Mouse (Mus musculus): ENCODE measurements around the gene Adamts2.

Gene Adamts2

DNA sequence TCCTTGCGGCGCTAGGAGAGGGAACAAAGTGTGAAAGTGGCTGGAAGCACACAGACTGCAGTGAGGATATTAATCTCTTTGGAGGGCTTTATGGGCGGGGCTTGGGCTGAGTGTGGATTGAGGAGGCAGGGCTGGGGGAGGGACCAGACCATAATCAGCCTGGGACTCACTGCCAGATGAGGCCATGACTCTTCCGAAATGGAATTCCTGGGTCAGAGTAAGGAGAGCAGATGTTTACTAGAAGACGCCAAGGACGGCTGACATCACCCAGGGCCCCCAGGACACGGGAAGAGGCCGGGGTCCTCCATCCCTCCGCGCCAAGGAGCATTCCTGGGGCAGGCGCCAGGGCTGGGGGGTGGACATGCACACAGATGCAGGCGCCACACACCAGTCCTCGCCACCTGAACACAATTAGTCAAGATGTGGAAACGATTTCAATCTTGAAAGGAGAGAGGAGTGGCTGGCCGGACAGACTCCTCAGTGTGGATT is 20.4 kb downstream of the Adamts2 start:
- peak; percentile 78 to 84 for DNase-seq (ENCODE audit: low spot score in 2 of 2)

DNA sequence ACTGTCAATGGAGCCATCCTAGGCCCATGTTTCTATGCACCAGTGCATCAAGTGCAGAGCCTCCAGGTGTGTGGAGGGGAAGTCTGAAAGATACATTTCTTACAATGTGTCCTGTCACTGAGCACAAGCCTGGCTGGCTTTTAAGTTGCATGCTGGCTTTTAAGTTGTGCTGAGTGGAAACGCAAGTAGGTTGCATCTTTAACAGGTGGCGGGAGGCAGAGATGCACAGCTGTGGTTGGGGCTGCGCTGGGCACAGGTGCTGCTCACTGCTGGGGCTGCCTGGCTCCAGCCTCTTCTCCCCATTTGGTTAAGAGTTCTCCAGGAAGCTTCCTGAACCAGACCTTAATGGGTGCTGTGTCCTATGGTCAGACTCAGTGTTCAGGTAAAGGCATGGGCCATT is 21.9 kb downstream of the Adamts2 start:
- no peak for DNase-seq (ENCODE audit: low spot score in 2 of 2)

DNA sequence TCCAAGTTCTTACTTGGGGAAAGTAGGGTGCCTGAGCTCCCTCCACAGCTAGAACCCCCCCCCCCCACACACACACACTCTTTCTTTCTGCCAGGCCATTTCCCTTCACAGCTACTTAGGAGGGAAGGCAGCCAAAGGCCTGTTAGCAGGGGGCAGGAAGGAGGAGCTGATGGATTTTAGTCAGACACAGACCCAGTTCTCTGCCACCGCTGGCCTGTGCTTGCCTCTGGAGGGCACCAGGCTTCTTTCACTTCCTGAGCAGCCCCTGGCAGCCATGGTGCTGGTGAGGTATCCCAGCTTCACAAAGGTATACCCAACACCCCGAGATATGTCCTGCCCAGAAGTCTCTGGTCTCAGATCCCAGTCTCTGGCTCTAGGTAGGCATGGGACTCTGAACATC is 22.4 kb downstream of the Adamts2 start:
- DNase-seq (ENCODE audit: low spot score in 2 of 2) = peak in 1 of 2 experiments; percentile 38

DNA sequence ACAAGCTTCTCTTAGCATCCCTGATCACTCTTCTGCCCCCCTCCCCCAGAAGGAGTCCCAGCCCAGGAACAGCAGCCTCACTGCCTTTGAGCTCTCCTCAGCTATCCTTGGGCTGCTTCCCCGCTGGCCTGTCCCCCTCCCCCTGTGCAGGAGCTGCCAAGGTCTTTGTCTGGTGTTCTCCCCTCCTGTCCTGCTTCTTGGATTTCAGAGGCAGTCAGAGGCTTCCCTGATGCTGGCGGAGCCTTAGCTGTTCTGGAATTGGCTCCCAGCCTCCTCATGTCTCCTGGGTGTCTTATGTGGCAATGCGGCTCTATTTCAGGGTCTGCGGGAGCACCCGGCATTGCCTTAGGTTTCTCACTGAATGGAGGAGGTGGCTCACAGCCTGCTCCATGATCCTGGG is 22.8 kb downstream of the Adamts2 start:
- DNase-seq (ENCODE audit: low spot score in 2 of 2) = peak in 1 of 2 experiments; percentile 69

DNA sequence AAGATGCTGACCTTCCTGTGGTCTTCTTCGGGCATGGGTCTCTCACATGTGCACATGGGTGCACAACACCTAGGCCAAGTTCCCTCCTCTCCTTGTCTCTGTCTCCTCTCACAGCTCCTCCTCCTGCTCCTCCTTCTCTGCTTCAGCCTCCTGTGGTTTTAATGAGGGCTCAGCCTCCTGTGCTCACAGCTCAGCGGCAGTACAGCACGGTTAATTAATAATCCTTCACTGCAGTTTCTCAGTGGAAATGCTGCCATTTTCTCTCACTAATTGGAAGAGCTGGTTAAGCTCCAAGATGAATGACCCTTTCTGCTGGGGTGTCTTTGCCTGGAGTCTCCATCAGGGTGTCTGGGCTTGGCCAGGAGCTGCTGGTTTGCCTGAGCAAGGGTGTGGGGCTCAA is 27.0 kb downstream of the Adamts2 start:
- no peak for DNase-seq (ENCODE audit: low spot score in 2 of 2)

DNA sequence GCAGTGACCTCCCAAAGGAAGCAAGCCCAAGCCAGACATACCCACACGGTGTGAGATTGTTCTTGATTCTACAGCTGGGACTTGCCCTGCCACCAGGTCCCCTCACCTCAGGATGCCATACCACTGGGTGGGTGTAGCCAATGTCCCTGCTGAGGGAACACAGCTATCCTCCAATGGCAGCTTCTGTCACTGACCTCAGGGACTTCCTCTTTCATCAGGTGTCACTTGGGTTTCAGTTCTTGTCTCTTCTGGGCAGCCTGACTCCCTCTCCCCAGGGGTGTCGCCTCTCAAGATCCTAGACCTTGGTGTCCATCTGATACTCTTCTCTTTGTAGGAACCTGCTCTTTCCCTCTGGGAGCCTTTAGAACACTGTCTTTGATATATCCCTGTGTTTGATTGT is 28.6 kb downstream of the Adamts2 start:
- DNase-seq (ENCODE audit: low spot score in 2 of 2) = no peak

DNA sequence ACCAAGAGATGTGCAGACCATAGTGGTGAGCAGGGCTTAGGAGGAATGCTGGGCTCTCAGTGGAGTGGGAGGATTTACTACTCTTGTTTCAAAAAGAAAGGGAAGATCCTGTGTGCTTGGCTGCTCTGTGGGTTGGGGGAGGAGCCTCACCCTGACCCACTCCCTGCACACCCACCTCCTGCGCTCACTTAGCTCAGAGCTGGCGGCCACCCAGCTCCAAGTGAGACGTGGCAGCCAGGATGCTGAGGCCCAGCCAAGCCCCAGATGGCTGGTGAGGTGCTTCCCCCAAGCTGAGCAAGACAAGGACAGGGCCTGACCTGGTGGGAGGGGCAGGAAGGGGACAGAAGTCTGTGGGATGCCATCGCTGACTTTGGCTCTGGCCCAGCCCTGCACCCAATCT is 30.4 kb downstream of the Adamts2 start:
- peak; percentile 82 for DNase-seq (ENCODE audit: low spot score in 2 of 2)

DNA sequence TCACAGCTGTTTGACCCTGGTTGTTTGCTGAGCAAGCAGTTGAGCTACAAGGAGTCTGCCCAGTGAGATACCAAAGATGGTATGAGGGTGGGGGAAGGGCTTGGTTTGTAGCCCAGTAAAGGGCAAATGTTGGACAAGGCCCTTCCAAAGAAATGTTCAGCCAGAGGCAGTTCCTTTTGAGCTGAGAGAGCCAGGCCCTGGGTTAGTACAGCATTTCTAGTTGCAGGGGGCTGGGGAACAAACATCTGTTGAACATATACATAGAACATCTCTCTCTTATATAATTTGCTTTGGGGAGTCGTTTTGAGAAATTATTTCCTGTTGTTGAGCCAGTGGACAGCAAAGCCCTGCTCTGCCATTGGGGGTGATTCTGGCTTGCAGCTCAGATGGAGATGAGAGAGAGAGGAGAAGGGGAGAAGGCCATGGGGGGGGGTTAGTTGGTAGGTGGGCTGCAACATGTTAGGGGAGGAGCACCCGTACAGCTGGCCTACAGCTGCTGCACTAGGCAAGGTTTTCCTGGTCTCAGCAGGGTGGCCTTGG is 33.2 kb downstream of the Adamts2 start:
- no peak for DNase-seq (ENCODE audit: low spot score in 2 of 2)

DNA sequence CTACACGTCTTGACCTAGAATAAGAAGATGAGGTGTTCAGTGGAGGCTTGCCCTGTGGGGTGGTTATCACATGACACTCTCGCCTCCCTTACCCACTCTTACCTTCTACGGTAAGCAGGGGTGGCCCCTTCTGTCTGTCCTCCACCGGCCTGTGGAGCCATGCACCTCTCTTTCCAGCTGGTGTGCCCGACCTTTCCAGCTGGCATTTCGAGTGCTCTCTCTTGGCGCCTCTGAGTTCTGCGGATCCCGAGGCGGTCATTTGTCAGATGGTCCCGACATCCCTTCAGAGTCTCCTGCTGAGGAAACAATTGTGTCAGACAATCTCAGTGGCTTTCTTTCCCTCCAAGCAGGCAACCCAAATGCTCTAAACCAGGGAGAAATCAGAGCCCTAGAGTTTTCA is 35.1 kb downstream of the Adamts2 start:
- no peak for DNase-seq (ENCODE audit: low spot score in 2 of 2)

DNA sequence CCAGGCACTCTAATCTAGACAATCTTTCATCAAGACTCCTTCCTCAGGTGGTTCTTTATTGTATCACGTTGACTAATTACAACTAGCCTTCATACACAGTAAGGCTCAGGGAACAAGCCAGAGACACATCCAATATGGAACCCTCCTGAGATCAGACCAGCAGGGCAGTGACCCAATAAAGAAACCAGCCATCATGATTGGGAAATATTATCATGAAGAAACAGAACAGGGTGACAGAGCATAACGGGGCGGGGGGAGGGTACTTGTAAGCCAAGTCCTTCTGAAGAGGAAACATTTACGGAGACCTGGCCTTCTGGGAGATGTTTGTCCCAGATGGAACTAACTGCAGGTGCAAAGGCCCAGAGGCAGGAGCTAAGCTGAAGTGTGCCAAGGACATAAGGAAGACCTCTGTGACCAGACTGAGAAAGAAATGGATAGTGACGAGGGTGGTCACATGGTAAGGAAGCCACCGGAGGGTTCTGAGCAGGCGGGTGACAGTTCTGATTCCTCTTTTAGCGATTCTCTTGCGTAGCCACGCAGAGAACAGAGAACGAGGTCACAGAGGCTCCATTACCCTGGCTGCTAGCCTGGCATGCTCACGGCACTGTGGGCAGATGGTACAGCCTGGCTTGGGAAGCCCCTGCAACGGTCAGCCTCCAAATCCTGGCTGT is 36.4 kb downstream of the Adamts2 start:
- no peak for DNase-seq (ENCODE audit: low spot score in 2 of 2)

DNA sequence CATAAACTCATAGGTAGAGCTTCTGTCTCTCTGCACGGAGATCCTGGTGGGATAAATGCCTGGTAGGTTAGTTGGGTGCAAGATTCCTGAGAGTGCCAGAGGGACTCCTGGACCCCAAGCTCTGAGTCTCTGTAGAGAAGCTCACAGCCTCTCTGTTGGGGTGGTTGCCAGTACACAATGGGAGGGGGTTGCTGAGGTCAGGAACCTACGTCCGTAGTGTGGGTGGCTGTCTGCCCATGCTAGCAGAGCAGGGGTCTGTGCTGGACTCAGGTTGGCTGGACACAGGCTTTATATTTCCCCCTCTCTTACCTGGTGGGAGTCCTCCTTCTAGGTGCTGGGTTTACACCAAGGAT is 37.0 kb downstream of the Adamts2 start:
- no peak for DNase-seq (ENCODE audit: low spot score in 2 of 2)

DNA sequence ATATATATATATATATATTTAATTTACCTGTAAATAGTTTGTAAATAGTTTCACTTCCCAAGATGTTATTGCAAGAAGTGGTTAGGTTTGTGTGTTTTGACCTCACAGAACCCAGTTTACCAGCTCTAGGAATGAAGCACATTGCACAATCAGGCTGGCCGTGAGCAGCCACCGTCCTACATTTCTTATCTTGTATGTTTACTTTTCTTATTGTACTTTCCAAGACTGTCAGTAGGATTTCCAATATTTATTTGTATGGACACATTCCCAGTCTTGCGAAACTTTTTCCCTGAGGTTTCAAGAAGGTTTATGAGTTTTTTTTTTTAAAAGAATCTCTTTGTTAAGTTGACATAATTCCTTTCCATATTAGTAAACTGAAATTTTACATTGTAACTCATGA is 40.7 kb downstream of the Adamts2 start:
- DNase-seq (ENCODE audit: low spot score in 2 of 2) = no peak

DNA sequence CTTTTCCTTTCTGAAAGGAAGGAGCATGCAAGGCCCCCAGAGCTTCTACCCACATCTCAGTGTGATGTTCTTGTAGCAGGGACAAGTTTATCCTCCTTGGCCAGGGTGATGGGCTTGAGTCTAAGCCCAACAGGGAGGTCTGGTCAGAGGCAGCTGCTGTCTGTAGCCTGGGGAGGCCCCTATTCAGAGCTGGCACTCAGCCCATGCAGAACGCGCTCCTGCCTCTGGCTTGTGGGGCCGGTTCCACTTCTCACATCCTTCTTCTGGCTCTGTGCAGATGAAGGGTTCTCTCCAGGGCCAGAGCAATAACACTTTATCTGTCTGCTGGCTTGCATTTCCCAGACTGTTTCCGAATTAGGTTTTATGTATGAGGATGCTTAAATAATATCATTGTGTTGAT is 44.3 kb downstream of the Adamts2 start:
- peak; percentile 83 to 89 for DNase-seq (ENCODE audit: low spot score in 2 of 2)

DNA sequence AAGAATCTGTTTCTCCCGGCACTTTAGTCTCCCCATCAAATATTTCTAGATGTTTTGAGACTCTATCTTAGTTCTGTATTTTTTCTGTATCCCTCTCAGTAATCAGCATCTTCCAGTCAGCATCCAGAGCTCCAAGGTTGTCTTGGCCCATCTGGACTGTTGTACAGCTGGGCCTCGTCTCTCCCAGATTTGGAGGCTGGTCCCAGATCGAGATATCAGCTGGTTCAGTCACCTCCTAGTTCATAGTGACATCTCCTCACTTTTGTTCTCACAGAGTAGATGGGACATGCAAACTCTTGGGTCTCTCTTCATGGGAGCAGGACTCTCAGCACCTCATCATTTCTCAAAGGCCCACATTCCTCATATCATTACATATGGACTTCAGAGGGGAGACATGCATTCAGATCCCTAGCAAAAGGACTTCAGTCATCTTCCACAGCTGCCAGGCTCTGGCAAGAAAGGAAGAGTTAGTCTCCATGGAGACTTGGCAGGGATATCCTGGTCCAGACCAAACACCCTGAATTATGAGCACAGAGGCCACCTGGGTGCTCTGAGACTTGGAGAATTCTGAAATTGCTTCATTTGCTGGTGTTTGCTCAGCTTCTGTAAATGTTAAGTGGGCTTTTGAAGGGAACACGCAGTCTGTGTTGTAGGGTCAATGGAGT is 46.4 kb downstream of the Adamts2 start:
- DNase-seq (ENCODE audit: low spot score in 2 of 2) = no peak

DNA sequence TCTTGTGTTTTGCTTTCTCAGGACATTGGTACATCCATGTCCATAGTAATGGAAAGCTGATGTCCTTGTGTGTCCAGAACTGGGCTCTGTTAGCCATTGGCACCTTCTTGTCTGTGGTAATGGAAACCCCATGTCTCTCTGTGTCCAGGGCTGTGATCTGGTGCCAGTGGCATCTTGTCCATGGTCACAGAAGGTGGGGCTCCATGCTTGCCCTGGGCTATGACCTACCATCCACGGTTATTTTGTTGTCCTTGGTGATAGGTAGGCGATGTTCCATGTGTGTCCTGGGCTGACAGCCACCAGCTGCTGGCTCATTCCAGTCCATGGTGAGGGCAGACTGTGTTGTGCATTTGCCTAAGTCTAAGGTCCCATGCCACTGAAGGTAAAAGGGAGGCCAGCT is 48.2 kb downstream of the Adamts2 start:
- DNase-seq (ENCODE audit: low spot score in 2 of 2) = no peak

DNA sequence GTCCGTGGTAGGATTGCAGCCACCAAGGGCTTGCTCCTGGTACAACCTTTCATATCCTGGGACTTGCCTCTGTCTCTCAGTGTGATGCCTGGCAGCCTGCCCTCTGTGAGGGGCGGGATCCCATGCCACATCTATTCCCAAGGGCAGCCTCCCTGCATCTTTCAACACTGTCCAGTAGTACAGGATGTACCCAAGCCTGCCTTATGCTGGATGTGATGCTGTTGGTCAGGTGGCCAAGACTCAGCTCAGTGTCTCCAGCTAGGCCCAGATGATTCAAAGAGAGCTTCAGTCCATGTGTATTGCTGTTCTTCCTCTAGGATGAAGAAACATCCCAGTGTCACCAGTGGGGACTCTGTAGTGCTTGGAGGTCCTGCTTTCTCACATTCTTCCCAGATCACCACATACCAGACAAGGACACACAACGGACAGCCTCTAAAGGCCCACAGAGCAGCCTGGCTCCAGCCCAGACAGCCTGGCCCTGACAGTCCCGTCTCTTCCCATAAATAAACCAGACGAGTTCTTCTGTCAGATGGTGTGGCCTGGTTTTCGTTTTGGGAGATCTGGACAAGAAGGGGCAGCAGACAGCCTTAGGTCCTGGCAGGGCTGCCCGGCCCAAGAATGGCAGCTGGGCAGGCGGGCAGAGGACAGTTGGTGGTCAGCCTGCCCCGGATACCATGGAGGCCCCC is 52.0 kb downstream of the Adamts2 start:
- no peak for DNase-seq (ENCODE audit: low spot score in 2 of 2)

DNA sequence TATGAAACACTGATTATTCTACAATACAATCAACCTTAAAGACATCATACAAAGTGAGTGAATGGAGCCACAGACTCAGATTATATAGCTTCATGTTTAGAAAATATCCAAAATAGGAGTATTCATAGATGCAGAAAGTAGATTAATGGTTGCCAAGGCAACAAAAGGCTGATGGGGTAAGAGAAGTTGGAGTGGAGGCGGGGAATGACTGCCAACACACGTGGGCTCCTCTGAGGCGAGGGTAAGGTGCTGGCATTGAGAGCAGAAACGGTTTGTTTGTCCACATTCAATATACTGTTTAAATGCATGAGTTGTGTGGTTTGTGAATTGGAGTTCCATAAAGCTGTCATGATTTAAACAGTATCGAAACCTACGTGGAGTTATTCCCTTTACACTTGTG is 56.9 kb downstream of the Adamts2 start:
- DNase-seq (ENCODE audit: low spot score in 2 of 2) = no peak

DNA sequence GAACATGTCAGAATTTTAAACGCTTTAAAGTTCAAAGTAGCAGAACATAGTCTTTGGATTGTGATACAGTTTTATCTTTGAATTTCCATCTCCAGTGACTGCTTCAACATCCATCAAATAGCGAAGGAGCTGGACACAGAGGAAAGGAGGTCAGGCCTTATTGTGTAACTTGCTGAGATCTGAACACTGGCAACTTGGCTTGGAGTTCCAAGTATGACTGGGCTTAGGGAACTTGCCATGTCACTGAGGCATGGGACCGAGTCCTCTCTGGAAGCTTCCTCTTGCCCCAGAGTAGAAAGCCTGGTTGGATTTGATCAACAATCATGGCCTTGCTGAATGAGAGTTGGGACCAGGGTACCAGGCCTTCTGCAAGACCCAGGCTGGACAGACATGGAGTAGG is 60.3 kb downstream of the Adamts2 start:
- no peak for DNase-seq (ENCODE audit: low spot score in 2 of 2)

DNA sequence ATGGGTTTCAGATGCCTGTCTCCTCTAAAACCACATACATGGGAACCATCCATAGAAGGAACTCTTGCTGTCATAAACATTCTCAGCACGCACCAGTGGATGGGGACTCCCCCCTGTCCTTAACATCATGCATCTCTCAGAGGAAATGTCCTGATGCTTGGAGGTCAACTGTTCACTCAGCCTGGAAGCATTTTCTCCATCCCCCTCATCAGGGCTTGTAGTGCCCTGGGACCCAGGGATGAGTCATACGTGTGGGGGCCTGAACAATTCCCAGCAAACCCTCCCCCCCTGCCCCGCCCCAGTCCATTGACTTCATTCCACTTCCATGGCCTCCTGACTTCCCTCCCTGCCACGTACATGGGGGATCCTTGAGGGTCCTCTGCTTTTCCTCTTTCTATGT is 62.9 kb downstream of the Adamts2 start:
- DNase-seq (ENCODE audit: low spot score in 2 of 2) = no peak

DNA sequence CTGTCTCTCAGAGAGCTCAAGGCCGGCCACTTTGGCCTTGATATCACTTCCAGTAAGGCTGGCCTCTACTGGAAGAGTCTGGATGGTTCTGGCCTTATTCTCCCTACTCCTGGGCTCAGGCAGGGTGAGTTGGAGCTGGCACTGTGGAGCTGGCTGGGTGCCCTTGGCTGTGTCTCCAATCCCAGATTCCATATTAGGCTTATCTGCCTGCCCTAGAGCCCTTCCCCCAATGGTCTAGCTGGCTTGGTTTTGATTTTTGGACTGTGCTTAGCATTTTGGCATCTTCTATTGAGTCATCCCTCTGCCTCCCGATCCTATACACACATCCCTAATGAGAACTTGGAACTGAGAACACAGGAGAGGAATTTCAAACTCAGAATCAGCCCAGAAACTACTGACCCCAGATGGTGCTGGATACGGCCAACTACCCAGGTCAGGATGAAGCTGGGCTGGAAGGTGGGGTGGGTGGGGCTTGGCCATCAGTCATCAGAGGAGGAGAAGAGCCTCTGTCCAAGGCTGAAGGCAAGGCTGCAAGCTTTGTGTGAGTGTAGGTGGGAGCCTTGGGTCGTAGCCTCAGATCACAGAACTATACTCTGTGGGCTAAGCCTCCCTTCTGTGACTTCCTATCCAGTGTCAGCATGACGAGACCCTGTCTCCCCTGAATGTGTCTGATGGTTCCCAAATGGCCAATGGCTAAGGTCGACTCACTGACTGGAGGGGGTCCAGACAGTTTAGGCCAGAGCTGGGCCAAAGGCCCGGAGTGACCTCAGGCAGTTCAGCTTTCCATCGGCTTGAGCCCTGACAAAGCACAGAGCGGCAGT is 67.9 kb downstream of the Adamts2 start:
- DNase-seq (ENCODE audit: low spot score in 2 of 2) = peak in 1 of 2 experiments; percentile 77

DNA sequence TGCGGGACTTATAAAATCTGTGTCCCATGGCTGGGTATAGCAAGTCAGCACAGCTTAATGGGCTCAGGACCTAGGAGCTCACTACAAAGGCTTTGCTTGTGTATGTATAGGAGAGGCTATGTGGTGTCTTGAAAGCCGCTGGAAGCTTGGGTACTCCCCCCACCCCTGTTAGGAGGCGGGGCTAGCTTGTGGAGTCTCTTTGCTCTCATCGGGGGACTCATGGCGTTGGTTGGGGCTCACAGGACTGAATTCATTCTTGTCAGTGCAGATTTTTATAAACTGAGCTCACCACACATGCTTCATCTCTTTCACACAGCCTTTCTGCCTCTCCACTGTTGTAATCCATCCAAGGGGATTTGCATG is 68.5 kb downstream of the Adamts2 start:
- DNase-seq (ENCODE audit: low spot score in 2 of 2) = no peak

DNA sequence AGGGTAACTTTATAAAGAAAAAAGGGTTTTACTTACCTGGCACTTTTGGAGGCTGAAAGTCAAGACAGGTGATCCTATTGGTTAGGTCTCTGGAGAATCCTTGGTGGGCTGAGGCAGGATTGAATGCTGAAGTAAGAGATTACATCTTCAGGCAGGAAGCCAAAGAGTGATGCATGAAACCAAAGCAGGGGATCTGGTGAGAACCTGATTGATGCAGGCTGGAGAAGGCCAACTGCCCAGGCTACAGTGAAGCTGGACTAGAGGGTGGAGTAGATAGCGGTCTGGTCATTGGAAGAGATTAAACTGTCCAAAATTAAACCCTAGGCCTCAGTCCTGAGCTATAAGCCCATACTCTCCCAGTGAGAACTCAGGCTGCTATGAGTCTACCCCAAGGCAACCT is 69.0 kb downstream of the Adamts2 start:
- no peak for DNase-seq (ENCODE audit: low spot score in 2 of 2)

Data from urinary bladder, postnatal 4 days (tissue).